Mouse (Mus musculus) naive thymus-derived CD4-positive, alpha-beta T cell, adult 5 months (primary cell): Measurements from ENCODE around the gene Fgf7. TPM values are rescaled to one million over a fixed set of nuclear protein-coding genes. Genes with fewer than 3 reads are reported as not detected.

ENCODE experiments used
- polyA plus RNA-seq: library from polyadenylated mRNA; unstranded; fragments of 100-300 nt; shearing (Covaris generic); gene quantifications from one replicate; pipeline ENCODE4 v1.2.1, GENCODE M21; 2017

Gene Fgf7
- not detected for polyA plus RNA-seq

GRCm38 (mm10) chr2:126034379-126035005, at the start of gene Fgf7:
Gene Fgf7 (plus strand): TSS chr2:126034658.

Other genes starting within 250 kb of the Fgf7 start
- 18.8 TPM for gene Galk2, start 175.5 kb upstream of the Fgf7 start, polyA plus RNA-seq
- gene Cops2, start 175.5 kb upstream of the Fgf7 start, polyA plus RNA-seq = 39.0 TPM
- not detected for gene Fam227b, start 117.3 kb downstream of the Fgf7 start, polyA plus RNA-seq
- gene Dtwd1, start 117.5 kb downstream of the Fgf7 start, polyA plus RNA-seq = 7.1 TPM
- gene Gm17555, start 180.4 kb downstream of the Fgf7 start, polyA plus RNA-seq = not detected